Mouse (Mus musculus) lung, postnatal 0 days (tissue): ENCODE measurements around the gene Snrpf.

Experiments used
- CTCF ChIP-seq: IDR thresholded peaks from 2 replicates; pipeline ENCODE4 v1.5.1; 2016; ENCODE audit warnings: antibody characterized with exemption, mild to moderate bottlenecking
- EP300 ChIP-seq: IDR thresholded peaks from 2 replicates; pipeline ENCODE4 v1.6.1; 2016; ENCODE audit warnings: antibody characterized with exemption, mild to moderate bottlenecking, control low read depth

DNA sequence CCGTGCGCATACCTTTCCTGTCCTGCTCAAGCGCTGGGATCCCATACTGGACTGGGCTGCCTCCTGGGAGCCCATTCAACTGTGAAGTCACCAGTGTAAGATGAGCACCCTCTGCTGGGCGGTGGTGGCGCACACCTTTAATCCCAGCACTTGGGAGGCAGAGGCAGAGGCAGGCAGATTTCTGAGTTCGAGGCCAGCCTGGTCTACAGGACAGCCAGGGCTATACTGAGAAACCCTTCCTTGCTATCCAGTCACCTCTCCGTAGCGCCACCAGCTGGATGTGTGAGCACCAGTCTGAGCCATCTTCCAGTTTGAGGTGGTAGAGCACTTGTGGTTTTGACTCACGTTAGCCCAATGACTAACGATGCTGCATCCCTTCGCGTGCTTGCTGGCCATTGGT, 3.0 kb upstream of the Snrpf start:
- TF ChIP-seq EP300 = no peak
- TF ChIP-seq CTCF = peak; percentile 53
